Mouse (Mus musculus) spleen, adult 2 months (tissue): ENCODE results near the gene Hist1h2bf.

Experiments used
- CTCF ChIP-seq: fragments of 200-500 bp; IDR thresholded peaks from 2 replicates; pipeline ENCODE4 v1.5.1; 2011; ENCODE audit warnings: mild to moderate bottlenecking, inconsistent platforms; ENCODE audit not compliant: insufficient read depth, insufficient read length, insufficient replicate concordance; ENCODE audit errors: extremely low read depth
- POLR2A ChIP-seq: fragments of 200-500 bp; IDR thresholded peaks from 2 replicates; pipeline ENCODE4 v1.6.1; 2011; ENCODE audit warnings: low read depth, low read length, inconsistent platforms

GRCm38 (mm10) chr13:23577835-23578234 is 3.8 kb upstream of the Hist1h2bf start:
- TF ChIP-seq CTCF = no peak
- no peak for TF ChIP-seq POLR2A
